Mouse (Mus musculus) heart, postnatal 25 days (tissue): ENCODE measurements at regions not wholly inside any gene's neighbourhood (a gene's known extent, or its start where the extent isn't known, plus 50 kb on each side); places are given as distances from the start of the nearest gene placed in this dataset.
A peak's percentile ranks its signal among the peaks of the same experiment; 100 is the strongest.

Source experiments
- DNase-seq: peaks from one replicate; pipeline ENCODE4 v3.0.0; 2022; ENCODE audit warnings: low spot score
- intact Hi-C: fragments of 180-260 bp; cut with DNase I; formaldehyde crosslinking; loops from one replicate; pipeline ENCODE4 v1.15.1; 2025

DNA sequence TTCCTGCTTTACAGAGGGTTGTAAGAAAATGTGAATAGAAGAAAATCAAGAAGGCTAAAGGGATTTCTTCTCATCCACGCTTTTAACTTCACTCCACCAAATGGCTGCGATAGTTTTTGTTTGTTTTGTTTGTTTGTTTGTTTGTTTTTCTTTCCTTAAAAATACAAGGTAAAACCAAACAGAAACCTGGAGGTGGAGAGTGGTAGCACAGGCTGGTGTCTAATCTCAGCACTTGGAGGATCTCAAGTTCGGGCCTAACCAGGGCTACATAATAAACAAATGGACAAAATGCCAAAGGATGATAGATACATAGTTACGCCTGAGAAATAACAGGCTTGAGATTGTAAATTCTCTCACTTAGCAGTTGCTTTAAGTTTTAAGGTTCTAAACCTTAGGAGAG is 50.8 kb upstream of the Mboat1 start:
- DNase-seq, result no peak
- intact Hi-C loops, result loop anchor here (1.0 to 5.0 kb wide), 2 partner anchors 98 to 227 kb away; partner anchors contain the start of gene E2f3

DNA sequence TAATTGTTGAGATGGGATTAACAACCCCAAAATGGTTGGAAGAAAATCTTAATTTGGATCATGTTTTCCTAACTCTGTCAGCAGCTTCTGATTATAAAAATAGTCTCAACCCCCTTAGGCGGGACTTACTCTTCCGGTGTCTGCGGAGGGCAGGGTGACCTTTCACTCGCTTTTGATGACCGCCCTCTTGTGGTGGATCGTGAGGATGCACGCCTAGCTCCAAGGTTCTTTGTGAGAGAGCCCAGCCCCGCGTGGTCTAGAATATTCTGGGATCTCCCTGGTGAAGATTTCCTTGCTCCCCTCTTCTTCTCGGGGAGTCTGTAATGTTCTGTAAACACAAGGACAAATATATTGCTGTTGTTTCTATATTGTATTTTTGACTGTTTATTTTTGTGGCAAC is 51.3 kb upstream of the Mboat1 start:
- intact Hi-C loops, result loop anchor here (1.0 to 5.0 kb wide), 2 partner anchors 98 to 227 kb away; partner anchors contain the start of gene E2f3

DNA sequence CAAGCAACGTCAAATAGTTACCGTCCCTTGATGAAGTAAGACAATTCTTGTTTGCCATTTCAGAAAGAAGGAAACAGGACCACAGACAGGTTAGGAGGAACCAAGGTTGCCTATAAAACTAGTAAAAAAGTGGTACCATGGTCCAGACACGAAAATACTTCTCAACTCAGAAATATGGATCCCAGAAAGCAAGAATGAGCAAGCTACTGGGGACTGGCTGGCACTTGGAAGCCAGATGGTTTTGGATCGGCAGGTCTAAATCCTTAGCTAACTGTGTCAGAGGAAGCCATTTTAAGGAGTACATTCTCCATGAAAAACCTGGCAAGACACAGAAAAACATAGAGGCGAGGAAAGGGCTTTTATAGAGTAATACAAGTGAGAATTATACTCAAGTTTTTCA is 51.9 kb upstream of the Mboat1 start:
- intact Hi-C loops, result no loop called here

More for the DNA sequence above, 51.3 kb upstream of the Mboat1 start:
- peak; percentile 50 for DNase-seq

DNA sequence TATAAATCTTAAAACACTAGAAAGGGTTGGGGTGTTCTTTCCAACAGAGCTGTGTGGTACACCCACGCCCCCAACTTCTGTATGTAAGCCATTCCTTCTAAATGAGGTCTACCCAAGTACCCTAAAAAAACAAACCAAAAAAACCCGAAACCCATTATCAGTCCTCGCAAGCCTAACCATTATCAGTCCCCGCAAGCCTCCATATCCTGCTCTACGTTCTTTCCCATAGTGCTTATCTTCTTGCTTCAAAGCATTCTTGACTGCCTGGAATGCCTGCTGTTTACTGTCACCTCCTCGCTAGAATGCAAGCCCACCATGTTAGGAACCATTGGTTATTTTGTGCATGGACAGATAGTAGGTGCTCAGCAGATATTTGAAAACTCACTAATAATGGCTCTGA is 52.3 kb upstream of the Mboat1 start:
- no peak for DNase-seq
- intact Hi-C loops, result no loop called here

More for the DNA sequence above, 51.9 kb upstream of the Mboat1 start:
- DNase-seq, result no peak

DNA sequence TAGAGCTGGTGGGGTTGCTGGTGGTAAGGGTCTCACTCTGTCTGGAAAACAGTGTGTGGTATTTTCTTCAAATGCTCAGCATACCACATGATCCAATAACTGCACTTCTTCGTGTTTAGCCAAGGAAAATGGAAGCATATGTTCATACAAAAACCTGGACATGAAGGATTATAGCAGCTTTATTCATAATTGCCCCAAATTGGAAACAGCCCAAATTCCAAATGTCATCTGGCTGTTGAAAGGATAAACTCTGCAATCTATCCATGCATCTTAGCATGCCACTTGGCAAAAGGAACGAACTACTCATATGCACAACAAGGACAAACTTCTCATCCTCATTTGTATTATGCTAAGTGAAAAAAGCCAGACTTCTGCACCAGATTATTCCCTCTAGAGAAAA is 53.5 kb upstream of the Mboat1 start:
- intact Hi-C loops, result no loop called here
- no peak for DNase-seq

DNA sequence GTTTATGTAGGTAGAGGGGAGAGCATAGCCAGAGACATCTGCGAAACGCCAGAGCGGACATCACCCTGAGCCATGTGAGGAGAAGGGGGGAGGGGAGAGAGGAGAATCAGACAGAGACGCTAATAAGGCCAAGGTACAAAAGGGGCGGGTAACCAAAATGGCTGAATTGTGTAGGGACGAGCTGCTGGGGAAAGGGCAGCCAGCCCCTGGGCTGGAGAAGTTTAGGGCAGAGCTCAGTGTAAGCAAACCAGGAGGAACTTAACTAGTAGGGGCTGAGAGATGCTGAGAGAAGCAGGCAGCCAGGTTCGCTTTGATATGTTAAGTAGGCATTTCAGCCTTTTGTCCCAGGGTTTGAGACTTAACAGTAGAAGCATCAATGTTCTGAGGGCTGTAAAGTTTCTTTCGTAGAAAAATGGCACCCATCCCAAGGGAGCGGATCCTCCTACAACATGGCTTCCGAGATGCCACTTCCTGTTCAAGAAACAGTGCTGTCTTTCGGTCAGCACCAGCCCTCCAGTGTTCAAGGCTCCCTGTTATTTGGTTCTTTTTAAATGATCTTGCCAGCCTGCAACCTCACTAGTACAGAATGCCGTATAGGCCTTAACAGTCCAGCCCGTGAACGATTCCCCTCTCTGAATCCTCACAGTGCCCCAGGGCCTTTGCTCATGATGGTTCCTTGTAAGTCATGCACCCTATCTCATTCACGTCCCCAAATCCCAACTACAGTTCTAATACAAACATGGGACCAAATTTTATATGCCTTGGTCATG is 55.4 kb upstream of the Mboat1 start:
- intact Hi-C loops, result no loop called here
- no peak for DNase-seq

DNA sequence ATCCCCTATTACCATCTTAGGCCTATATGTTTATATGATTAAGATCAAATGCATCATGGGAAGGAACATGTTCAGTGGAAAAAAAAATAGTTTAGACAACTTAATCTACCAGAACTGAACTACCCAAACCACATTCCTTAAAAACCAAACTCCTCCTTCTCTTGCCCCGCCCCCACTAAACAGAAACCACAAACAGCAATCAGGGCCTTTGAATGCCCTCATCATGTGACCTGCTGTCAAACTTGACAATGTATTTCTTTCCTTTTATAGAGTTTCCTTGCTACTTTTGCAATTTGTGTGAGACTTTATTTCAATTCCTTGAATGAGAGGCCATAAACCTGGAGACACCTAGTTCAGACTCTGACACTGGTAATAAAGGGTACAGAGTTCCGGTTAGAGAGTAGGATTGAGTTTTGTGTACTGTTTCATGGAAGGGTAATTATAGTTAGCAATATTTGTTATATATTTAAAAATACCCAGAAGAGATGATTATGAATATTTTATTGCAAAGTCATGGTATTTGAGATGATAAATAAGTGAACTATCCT is 61.7 kb upstream of the Mboat1 start:
- intact Hi-C loops, result no loop called here
- no peak for DNase-seq

DNA sequence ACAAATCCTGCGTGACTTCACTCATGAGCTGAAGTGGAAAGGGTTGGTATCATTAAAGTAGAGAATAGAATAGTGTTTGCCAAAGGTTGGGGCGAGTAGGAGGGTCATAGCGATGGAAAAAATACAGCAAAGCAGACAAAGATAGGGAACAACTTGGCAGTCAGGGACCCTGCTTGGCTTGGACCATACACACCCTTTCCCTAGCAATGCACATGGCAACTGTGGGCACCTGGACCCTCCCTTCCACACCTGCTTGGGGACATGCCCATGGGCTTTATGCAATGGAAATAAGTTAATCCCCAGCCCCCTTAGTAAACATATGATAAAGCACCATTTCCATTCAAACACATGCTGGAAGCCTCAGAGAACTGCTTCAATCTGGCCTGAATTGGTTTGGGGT is 62.2 kb upstream of the Mboat1 start:
- DNase-seq, result no peak
- intact Hi-C loops, result no loop called here

DNA sequence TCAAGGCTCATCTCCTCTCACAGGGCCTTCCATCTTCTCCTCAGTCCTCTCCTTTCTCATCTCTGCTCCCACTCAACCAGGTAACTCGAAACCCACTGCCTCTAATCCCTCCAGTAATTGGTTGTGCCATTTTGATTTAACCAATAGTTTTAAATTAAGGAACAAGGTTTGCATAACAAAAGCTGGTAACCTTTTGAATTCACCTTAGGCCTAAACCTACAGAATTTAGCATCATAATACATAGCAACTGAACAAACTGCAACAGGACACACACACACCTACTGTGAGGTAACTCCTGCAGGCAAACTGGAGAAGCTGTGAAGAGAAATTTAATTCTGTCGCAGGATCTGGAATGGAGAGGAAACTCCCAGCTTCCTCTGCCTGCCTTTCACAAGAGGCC is 66.9 kb upstream of the Mboat1 start:
- DNase-seq, result no peak
- intact Hi-C loops, result no loop called here

DNA sequence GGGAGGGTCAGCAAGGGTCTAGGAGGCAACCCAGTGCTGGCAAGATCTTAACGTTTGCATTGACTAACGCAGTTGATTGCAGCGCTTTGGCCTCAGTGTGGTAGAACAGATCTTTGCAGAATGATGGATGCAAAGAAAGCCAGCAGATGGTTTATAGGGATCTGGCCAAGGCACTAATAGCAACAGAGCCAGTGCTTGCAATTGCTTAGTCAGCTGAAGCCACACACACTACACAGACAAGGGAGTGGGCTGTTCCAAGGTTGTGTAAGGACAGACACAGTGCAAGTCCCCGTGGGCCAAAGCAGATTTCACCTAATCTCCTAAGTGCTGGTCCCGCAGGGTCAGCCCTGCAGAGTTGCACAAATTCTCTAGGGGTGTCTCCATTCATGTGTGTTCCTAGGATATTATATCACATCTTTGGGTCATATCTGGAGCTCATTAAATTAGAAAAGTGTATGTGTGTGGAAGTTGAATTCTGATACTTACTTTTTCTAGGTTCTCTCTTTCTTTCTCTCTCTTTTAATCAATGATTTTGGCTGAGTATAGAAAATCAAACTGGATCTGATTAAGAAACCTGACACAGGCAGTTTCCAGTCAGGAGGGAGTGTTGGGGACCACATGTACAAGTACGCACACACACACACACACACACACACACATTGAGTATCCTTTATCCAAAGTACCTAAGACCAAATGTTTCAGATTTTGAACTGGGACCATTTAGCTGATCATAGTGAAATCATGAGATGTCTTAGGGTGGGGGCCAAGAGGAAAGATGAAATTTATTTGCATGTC is 68.5 kb upstream of the Mboat1 start:
- intact Hi-C loops, result no loop called here
- no peak for DNase-seq

DNA sequence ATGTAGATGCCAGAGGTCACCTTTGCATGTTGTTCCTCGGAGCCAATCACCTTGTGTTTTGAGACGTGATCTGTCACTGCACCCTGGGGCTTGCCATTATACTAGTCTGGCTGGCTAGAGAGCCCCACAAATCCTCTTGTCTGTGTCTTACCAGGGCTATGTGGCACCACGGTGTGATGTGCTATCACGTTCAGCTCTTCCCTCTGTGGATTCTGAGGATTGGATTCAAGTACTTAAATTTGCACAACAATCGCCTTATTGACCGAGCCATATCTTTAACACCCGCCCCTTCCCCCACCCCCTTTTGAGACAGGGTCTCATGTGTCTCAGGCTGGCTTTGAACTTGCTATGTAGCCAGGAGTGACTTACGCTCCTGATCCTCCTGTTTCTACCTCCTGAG is 70.8 kb upstream of the Mboat1 start:
- intact Hi-C loops, result no loop called here
- no peak for DNase-seq

DNA sequence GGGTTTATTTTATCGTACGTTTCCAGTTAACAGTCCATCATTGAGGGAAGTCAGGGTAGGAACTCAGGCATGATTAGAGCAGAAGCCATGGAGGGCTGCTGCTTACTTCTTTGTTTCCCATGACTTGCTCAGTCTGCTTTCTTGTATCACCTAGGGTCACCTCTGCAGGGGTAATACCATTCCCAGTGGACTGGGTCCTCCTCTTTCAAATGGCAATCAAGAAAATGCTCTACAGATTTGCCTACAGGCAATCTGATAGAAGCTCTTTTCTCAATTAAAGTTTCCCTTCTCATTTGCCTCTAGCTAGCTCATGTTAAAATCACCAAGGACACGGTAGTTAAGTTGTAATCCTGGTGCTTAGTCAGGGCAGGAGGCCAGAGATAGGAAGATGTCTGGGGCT is 72.5 kb upstream of the Mboat1 start:
- intact Hi-C loops, result no loop called here
- DNase-seq, result no peak

DNA sequence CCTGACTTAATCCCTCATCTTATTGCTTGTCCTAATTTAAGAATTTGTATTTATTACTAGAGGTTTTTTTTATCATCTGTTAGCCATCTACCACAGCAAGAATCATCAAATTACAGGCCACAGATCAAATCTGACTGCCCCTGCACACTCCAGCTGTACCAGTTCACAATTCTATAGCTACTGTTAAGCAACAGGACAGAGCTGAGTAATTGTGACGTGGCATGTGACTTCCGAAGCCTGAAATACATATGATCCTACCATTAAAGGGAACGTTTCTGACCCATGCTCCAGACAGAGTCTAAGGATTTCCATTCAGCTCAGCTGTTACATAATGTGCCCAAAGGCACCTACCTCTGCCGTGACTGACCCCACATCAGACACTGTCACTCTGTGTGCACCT is 74.0 kb upstream of the Mboat1 start:
- DNase-seq, result no peak

DNA sequence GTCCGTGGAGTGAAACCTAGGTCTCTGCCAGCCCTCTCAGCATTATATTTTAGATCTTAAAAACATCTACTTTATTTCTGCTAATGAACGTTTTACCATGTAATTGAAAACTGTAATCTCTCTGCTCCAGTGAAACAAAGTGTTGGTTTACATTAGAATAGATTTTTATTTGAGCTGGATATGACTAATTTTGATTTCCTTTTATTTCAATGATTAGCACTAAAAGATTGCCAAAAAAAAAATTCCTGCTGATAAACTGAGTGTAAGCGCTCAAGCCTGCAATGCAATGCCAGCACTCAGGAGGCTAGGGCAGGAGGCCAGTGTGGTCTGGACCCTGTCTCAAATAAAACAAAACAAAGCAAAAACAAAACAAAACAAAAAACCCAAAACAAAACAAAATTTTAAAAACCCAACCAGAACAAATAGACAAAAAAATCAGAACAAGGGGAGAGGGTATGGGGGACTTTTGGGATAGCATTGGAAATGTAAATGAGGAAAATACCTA is 69.3 kb upstream of the E2f3 start:
- intact Hi-C loops, result no loop called here
- DNase-seq, result no peak

More for the DNA sequence above, 74.0 kb upstream of the Mboat1 start:
- intact Hi-C loops, result no loop called here

DNA sequence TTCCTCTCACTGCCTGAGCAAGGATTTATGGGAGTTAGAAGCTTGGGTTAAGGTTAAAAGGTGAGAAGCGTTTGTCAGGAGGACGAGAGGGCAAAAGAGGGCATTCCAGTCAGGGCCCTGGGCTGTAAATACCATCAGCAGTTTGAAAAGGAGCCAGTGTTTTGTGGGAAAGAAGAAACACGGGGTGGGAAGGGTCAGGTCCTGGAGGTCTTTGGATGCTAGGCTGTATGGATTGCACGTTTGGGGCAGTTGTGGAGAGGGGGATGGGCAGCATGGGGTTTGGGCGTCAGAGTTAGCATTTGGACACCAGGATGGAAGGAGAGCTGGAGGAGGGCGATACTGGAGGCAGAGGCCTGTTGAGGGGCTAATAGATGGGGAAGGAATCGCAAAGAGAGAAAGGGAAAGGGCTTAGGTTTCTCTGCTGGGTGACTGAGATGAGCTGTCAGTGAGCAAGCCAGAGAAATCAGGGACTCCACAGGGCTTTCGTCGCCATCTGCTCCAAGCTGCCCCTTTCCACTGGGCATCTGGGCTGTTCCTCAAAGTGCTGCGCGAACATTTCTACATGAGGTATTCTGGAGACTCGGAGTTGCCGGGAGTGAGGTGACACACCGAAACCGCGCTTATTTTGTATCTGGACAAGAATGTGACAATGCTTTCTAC is 66.2 kb upstream of the E2f3 start:
- intact Hi-C loops, result no loop called here
- DNase-seq, result no peak

DNA sequence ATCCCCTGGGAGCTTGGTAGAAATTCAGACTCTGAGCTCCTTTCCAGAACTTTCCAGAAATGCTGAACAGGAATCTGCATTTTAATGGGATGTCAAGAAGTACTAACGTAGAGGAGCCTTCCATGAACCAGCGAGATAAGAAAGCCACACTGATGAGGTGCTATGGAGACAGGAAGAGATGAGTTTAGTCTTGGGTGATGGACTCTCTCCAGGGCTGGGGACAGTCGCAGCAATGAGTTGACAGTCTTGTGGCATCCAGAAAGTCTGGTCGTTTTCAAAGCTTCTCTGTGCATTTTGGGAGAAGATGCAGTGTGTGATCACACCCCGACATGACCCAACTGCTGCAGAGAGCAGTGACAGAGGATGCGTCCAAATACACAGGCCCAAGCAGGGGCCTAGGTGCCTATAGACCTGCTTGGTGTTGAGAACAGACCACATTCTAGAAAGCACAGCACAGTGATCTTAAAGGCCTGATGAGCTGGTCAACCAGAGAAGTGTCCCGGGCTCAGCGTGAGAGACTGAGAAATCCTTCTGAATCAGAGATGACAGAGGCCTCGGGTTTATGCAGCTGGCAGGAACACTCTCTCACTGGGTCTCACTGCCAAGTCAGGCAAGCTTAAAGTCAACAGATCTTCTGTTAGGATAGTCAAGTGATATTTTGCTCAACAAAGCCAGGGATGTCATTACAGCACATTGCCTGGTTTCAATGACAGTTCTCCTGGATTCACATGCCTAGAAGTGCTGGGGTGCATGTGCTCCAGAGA is 65.1 kb upstream of the E2f3 start:
- DNase-seq, result no peak
- intact Hi-C loops, result no loop called here

DNA sequence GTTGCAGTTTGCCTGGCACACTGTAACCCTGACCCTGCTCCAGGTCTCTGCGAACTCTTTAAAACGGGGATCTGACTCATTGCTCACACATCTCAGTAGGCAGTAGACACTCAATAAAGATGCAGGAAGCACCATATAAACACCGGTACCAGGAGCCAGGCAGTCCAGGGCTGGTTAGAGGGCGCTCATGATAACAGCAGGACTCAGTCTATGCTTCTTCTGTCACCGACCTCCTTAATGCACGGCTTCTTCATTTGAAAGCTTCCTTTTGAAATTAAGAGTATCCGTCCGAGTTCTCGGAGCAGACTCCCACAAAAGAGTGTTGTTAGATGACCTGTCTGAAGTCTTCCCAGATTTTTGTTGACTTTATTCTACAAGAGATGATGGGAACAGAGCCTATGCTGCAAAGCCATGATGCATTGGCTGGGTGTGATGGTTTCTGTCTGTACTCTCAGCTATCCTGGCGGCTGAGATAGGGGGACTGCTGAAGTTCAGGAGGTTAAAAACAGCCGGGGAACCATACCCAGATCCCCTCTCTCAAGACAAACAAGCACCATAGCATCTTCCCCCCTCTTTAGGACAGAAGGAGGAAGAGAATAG is 62.5 kb upstream of the E2f3 start:
- intact Hi-C loops, result no loop called here

DNA sequence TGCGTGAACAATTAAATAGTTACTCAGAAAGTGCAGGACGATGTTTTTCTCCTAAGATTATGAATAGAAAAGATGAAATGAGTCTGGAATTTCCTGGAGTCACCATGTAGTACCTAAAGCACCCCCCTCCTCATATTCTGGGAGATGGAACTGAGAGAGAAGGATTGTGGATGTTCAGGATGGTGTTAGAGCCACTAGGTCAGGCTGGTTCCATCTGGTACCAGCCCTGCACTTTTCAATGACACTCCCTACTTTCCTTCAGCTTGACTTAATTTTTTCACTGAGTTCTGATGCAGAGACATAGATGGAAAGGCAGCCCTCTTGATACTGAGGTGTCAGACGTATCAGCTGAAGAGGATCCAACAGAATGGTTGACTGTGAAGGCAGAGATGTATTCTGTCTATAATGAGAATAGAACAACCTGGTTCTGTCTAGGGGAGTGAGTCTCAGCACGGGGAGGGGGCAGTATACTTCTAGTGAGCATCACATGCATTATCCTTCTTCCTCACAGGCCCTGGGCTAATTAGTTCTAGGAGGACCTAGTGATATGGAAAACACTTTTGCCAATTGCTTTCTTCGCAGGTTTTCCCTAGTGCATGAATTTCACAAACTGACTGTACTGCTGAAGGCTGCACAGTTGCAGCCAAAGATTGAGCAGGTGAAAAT is 60.8 kb upstream of the E2f3 start:
- no peak for DNase-seq
- intact Hi-C loops, result no loop called here

More for the DNA sequence above, 62.5 kb upstream of the E2f3 start:
- DNase-seq, result no peak

DNA sequence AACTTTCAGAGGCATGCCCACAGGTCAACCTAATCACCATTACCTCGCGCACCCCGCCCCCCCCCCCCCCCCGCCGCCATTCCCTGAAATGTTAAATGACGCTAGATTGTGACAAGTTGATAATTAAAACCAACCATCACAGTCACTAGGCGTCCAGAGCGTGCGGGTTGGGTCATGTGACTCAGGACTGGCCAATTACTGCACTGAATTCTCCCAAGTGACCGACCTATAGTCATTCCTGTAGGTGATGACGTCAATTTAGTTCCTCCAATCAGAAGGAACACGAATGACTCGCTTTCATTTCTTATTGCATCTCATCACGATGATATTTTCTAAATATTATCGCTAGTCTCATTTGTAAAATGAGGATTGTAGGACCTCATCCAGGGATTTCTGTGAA is 60.2 kb upstream of the E2f3 start:
- no peak for DNase-seq
- intact Hi-C loops, result no loop called here
